Mouse (Mus musculus): ENCODE measurements around the gene Slfn2. TPM values are rescaled to one million over a fixed set of nuclear protein-coding genes. Genes with fewer than 3 reads are reported as not detected.
"Not testable (repeated sequence)": the region's sequence is repeated elsewhere in the genome, so short reads cannot be mapped to it uniquely, and the experiment has no call there.

Slfn2 gene
- 1 to 10 TPM; 1.1 to 1.7 (median 1.3) TPM for total RNA-seq (2022)

DNA sequence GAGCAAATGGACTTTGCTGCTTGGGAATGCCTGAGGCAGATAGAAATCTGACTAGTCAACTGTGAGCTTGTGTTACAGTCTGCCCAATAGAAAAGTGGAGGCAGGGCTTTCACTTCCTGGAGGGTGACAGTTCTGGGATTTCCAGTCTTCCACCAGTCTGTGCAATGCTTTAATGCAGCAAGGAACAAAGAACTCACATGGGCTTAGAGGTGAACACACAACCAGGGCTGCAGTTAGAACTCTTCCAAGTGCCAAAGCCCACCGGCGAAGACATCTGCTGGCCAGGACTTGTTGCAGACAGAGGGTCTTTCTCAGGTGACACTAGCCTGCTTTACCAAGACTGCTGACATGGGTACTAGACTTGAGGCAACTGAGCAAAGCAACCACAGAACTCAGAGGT, at the start of gene Slfn2:
Gene Slfn2 (plus strand): TSS at position 167 of the 400 bp plus-strand sequence.
- DNase-seq (ENCODE audit: low spot score in 2 of 2), result no peak

DNA sequence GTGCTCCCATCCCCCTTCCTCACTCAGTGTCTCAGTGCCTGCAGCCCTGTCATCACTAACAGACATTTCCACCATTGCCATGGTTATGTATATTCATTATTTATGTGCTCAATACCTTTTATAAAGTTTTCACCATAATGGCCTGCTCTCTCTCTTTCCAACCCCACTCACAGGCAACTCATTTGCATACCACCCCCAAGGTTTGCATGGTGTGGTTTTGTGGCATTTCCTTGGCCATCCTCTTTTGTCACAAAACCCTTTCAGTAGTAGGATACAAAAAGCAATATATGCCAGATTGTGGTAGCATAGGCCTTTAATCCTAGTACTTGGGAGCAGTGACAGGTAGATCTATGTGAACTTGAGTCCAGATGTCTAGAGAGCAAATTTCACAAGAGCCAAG, 48.8 kb upstream of the Slfn2 start:
- no peak for DNase-seq (ENCODE audit: low spot score in 2 of 2)

DNA sequence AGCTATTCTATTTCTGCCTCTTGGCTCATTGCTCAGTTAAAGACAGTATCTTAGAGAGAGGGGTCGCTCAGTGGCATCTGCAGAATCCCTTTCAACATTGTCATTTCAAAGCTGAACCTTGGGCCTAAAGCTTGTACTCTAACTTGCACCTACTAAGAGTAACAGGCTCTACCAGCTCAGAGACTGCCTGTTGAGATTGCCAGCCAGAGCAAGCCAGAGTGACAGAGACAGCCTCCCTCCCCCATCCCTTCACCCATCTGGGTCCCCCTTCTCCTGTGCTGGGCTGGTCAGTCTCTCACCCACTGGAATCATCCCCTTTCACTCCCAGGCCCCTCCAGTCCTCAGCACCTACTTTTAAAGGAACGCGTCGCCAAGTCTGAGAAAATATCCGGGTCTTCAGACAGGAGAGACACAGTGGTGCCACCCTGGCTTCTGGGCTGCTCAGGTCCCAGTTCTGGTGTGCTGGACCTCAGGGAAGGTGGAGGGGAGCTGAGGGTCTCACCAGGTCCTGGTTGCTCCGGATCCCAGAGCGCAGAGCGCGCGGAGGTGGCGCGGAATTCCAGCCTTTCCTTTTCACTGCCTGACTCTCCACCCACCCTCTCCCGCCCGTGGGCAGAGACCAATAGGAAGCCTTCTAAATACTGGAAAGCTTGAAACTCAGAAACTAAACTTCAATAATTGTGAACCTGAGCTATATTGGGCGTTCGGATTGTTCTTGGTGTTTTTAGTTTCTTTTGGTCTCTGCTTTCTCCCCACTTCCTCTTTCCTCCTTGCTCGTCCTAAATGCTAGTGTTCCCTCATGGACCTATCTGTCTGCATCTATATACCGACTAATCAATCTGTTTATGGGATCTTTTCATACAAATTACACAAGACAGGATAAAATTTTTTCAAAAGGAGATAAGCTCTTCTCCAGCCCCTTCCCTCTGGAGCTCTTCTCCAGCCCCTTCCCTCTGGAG, 45.1 kb upstream of the Slfn2 start:
- DNase-seq (ENCODE audit: low spot score in 2 of 2), result not testable (repeated sequence)

DNA sequence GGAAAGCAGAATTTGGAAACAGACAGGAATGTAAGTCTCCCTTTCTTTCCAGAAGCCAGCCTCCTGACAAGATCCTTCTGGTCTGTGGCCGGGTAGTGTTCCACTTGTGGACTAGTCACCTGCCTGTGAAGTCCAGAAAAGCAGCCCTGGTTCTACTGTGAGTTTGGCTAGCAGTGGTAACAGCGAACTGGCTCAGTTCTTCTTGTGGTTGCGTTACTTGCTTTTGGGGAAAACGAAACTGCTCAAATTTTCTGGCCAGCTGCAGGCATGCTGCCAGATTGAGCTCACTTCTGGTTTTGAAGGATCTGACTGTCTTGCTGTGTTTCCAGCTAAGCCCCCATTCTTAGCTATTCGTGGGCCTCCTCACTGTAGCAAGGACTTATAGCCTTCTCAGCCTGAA, 44.3 kb upstream of the Slfn2 start, which contains the start of gene Slfn8:
Gene Slfn8 (minus strand): TSS at position 190 of the 400 bp plus-strand sequence.
- no peak for DNase-seq (ENCODE audit: low spot score in 2 of 2)

DNA sequence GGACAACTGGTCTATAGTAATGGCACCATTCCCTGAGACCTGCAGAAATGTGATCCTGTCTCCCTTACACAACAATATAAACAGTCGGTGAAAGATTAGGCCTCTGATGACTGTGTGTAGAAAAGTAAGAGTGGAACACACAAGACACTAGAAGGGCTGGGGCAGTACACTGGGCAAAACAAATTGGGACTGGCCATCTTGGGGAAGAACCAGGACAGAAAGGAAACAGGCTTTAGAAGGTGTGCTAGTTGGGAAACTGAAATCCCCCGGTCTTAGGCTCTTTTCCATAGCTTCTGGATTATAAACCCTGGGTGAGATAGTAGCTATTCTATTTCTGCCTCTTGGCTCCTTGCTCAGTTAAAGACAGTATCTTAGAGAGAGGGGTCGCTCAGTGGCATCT, 26.2 kb upstream of the Slfn2 start:
- DNase-seq (ENCODE audit: low spot score in 2 of 2), result not testable (repeated sequence)

DNA sequence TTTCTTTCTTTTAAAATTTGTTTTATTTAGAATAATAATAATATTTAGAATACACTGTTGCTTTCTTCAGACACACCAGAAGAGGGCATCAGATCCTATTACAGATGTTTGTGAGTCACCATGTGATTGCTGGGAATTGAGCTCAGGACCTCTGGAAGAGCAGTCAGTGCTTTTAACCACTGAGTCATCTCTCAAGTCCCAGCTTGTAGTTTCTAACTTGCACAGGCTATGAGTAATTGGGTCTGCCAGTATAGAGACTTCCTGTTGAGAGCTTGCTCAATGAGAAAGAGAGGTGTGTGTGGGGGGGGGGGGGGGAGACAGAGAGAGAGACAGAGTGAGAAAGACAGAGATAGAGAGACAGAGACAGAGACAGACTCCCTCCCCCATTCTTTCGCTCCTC, 25.8 kb upstream of the Slfn2 start:
- no peak for DNase-seq (ENCODE audit: low spot score in 2 of 2)

DNA sequence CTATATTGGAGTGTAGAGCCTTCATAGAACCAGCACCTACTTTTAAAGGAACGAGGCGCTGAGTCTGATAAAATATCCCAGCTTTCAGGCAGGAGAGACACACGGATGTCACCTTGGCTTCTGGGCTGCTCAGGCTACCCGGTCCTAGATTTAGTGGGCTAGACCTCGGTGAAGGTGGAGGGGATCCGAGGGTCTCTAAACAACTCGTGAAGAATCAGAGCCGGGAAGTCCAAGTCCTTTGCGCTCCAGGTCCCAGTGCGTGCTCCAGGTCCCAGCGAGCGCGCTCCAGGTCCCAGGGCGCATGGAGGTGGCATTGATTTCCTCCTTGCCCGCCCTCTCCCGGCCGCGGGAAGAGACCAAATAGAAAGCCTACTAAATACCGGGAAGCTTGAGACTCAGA, 25.1 kb upstream of the Slfn2 start:
- no peak for DNase-seq (ENCODE audit: low spot score in 2 of 2)

DNA sequence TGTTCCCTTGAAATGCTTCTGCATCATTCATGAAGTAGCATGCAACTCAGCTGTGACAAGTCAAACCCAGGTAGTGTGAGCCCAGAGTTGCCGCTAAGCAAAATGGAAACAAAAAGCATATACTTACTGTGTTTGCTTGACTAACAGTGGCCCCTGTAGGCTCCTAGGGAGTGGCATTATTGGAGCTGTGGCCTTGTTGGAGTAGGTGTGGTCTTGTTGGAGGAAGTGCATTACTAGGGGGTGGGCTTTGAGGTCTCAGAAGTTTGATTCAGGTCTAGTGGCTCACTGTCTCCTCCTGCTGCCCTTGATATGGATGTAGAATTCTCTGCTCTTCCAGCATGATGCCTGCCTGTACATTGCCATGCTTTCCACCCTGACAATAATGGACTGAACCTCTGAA, 24.6 kb upstream of the Slfn2 start:
- DNase-seq (ENCODE audit: low spot score in 2 of 2), result no peak

DNA sequence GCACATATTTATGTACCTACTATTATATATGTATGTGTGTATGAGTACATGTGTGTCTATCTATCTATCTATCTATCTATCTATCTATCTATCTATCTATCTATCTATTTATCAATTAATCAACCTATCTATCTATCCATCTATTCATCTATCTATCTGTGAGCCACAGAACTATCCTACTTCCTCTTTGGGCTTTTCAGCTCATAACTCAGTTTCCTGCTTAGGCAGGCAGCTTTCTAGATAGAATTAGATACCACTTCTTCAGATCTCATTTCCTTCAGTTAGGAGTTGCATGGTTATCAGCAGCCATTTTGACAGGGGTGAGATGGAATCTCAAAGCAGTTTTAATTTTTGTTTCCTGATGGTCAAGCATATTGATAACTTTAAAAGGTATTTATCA, 23.9 kb upstream of the Slfn2 start:
- no peak for DNase-seq (ENCODE audit: low spot score in 2 of 2)

DNA sequence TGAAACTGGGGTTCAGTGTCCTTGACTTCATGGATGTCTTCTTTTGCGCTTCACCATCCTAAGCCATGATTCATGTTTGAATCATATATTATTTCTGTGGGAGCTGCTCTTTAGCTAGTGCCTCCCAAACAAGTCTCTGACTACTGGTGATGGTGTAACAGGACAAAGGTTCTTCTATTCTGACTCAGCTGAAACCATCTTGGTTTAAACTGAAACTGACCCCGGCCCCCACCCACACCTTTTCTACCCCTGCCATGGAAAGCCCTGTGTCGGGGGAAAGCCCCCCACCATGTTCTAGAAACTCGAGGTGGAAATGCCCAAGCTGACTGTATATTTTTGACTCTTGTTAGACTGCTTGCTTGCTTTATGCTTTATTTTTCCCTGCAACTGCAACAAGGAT, 21.0 kb upstream of the Slfn2 start:
- no peak for DNase-seq (ENCODE audit: low spot score in 2 of 2)

DNA sequence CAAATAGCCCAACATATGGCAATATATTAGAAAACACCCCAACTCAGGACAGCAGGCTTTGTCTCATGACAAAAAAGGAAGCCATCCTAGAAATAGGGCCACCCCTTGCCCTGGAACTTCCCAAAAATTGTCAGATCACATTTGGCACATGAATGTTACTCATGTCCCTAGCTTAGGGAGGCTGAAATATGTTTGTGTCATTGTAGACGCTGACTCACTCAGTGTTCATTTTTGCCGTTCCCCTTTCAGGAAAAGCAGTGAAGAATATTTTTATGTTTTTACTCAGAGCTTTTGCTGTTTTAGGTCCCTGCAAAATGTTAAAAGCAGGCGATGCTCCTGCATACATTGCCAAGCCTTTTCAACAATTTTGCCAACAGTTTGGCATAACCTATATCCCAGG, 19.3 kb upstream of the Slfn2 start:
- DNase-seq (ENCODE audit: low spot score in 2 of 2), result no peak

DNA sequence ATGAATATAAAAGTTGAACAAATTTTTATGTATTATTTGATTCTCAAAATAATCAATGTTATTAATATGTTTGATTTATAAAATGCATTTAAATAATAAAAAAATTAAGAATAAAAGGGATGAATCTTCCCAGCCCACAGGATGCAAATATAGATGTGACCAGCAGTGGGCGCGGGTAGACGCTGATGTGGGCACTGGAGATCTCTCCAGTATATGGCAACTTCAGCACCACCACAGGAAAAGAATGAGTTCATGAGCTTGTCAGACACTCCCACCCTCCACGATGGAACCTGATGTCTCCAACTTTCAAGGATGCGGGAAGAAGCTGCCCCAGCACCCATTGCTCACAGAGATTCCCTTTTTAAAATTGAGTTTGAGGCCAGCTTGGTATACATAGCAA, 7.0 kb upstream of the Slfn2 start:
- no peak for DNase-seq (ENCODE audit: low spot score in 2 of 2)

DNA sequence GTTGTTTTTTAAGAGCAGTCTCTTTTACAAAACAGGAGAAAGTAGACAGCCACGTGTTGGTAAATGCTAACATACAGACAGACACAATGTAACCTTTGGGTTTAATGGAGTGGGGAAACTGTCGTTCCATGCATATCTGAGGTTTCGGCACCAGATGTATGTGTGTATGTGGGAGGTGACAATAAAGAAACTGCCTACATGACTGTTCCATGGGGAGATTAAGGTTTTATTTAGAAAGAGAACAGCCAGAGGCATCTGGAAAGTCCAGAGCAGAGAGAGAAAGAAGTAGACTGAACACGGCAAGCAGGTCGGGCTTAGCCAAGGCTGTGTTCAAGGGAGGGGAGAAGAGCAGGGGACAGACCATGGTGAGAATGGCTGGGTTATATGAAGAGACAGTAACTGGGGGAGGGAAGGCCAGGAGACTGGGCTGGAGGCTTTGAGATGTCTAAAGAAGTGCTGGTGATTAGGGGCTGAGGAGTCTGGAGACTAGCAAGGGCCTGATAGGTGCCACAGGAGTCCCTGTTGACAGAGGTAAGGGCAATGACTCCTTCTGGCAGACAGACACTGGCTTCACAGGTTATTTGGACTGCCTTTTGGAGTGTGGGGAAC, 4.4 kb upstream of the Slfn2 start:
- DNase-seq (ENCODE audit: low spot score in 2 of 2), result no peak

DNA sequence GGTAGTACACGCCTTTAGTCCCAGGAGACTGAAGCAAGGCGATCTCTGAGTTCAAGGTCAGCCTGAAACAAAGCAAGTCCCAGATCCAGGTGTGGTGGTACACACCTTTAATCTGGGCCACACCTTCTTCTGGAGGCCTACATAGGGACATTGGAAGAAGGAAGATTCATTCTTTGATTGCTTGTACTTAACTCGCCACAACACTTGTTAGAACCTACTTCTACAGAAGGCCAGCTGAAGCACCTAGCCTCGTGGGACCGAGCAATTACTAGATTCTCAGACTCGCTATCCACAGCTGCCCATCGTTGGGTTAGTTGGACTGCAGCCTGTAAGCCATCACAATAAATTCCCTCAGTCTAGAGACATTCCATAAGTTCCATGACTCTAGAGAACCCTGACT, 3.1 kb upstream of the Slfn2 start:
- DNase-seq (ENCODE audit: low spot score in 2 of 2), result no peak

DNA sequence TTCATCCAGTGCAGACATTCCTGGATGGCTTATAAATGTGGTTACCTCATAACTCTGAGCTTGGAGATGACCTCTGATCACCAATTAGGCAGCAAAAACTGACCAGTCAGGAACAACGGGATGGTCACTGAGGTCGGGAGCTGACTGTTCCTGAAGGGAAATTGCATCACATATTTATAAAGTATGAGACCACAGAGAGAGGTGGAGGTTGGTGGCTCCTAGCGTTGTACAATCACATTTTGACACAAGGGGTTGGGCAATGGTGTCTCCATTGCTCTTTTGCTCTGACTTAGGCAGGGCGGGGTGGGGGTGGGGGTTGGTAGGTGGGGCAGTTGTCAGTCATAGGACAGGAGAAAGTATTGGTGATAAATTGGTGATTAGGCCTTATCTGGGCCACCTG, 1.8 kb upstream of the Slfn2 start:
- no peak for DNase-seq (ENCODE audit: low spot score in 2 of 2)

DNA sequence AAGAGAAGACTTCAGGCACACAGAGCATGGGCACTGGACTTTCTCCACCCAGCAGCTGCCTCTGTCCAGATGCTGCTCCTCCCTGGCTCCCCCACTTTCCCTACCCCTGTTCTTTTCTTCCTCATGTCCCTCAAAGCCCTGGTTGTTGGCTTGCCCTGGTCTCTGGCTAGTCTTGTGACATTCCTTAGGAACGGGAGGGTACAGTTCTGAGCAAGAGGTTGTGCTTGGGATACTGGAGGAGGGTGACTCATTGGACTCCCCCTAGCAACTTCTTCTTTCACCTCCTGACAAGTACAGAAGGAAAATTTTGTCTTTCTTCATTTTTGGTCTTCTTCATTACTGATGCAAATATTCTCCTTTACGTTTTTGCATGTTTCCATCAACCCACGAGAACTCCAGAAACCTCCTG, 967 bp upstream of the Slfn2 start:
- DNase-seq (ENCODE audit: low spot score in 2 of 2), result no peak

DNA sequence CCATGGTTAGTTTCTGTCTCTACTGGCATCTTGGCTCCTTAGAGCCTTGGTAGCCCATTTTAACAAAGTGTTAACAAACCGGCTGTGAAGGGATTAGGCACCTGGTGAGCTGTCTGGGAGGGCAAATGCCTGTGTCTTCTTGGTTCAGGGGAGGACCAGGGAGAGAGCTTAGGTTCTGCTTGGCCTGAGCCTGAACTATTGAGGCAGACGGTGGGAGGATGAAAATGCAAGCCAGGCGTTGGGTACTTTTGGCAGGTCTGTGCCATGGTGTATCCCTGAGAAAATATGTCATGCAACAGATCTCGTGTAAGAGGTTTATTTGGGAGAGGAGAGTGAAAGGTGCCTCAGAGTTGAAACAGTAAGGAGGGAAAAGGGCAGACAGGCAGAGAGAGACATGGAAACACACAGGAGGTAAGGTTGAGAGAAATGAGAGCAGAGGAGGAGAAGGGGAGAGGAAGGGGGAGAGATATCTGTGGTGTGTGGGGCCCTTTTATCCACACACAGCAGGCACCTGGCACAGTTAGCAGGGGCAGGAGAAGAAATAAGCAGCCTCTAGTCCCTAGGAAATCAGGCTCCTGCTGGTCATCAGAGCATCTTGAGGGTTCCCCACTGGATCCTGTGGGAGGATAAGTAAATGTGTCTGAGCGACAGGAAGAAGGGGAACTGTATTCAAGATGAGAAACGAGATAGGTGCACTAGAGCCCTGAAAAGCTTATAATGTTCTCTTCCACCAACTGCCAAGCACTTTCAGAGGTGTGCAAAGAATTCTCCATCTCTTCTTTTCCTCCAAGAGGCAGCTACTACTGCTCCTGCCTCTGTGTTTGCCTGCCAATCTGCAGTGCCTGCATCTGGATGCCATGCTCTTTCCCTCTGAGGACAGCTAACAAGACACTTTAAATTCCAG, 781 bp downstream of the Slfn2 start:
- no peak for DNase-seq (ENCODE audit: low spot score in 2 of 2)

DNA sequence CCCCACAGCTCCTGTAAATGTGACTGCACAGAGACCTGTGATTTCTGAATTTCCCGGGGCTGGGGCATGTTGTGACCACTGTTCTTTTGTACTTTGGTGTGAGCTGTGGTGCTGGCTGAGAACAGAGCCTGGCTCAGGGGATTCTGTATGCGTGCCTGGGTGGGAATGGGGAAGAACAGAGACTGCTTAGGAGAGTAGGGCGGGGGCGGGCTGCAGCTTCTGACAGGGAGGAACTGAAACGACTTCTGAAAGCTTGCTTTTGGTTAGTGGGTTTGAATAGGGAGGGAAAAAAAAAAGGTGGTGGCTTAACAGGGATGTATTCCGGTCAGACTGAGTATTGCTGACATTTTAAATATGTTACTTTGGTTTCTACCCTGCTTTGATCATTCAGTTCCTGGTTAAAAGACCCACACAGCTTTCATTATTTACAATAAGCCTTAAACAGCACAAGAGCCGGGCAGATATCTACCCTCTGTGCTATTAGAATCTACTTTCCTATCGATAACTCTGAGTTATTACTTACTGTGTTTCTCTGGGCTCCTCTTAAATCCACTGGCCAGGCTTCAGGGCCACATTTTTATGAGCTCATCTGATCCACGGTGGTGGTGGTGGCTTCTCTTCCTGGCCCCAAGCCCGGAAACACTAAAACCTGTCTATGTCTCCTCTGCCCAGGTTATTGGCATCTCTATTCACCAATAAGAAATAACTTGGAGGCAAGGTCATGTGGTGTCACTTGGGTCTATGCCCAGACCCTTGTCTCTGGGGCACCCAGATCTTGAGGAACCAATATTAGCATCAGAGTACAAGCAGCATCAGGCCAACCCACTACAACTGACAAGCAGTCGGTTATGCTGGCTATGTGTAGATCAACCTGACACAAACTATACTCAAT, 2.0 kb downstream of the Slfn2 start:
- no peak for DNase-seq (ENCODE audit: low spot score in 2 of 2)

DNA sequence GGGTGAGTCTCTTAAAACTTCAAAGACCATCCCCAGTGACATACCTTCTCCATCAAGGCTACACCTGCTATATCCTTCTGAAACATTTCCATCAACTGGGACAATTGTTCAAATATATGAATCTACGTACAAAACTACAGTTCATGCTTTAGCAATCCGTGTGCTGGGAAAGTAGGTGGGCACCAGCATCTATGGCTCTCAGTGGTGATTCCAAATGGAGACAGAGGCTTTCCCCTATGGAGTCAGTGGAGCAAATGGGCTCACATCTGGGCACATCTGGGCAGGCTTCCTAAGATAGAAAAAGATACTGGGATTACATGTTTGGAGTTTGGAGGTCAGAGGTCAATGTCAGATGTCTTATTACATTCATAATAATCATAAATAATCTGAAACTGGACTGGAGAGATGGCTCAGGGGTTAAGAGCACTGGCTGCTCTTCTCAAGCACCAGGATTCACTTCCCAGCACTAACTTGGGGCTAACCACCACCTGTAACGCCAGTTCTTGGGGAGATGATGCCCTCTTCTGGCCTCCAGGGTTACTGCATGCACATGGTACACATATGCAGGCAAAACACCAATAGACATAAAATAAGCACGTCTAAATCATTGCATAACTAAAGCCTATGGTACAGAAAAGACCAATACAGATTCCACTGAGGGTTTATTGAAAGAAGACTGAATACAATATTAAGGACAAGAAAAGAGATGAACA, 3.2 kb downstream of the Slfn2 start:
- DNase-seq (ENCODE audit: low spot score in 2 of 2), result no peak

DNA sequence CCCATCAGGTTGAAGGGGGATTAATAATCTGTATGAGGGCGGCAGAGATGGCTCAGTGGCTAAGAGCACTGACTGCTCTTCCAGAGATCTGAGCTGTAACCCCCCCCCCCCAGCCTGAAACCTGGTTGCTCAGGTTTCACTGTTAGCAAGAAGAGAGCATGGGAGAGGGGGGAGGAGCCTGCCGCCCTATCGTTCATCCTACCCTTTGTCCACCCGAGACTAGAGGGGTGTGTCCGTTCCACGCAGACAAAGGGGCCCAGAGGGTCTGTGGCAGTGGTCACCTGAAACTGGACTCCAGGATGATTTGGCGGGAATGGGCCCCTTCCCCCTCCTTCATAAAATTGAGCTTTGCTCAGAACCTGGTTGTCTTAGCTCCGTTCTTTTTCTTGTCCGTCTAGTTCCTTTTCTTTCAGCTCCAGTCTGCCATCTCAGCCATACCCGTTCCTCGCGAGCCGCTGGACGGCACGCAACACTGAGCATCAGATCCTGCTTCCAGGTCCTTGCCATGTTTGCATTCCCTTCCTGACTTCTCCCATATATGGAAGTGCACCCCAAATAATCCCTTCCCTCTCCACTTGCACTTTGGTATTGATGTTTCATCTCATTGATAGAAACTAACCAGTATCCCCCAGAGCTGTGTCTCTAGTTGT, 5.5 kb downstream of the Slfn2 start:
- DNase-seq (ENCODE audit: low spot score in 2 of 2), result no peak

Data from left cerebral cortex, adult 8-10 months (tissue).